Mouse (Mus musculus): Measurements from ENCODE around the gene Gm4763. TPM values are rescaled to one million over a fixed set of nuclear protein-coding genes. Genes with fewer than 3 reads are reported as not detected.
"Not testable (repeated sequence)": the region's sequence is repeated elsewhere in the genome, so short reads cannot be mapped to it uniquely, and the experiment has no call there.

Gene Gm4763
- total RNA-seq (2021): not detected

- DNase-seq; intact Hi-C loops (cut with DNase I): not testable (repeated sequence)
Observed at GRCm38 (mm10) chr7:24726808-24727207, at the start of gene Gm4763. Gene Gm4763, minus strand, starts transcription at chr7:24726908.

DNA sequence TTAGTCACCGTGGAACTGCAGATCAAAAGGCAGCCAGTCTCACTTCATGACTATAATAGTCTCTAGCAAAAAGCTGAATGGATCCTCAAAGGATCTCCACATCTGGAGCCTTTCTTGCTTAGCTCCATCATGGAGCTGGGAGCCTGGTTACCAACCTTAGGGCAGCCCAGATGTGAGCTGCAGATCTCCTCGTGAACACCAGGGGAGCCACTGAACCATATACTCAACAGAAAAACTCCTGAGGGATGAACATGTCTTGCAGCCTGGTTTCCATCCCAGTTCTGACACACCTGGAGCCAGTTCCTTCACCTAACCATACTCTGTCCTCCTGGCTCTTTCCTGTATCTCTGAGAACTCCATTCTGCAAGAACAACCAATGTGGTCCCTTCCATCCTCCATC is 49.4 kb upstream of the Gm4763 start:
- no peak for DNase-seq
- intact Hi-C loops (cut with DNase I): no loop called here

DNA sequence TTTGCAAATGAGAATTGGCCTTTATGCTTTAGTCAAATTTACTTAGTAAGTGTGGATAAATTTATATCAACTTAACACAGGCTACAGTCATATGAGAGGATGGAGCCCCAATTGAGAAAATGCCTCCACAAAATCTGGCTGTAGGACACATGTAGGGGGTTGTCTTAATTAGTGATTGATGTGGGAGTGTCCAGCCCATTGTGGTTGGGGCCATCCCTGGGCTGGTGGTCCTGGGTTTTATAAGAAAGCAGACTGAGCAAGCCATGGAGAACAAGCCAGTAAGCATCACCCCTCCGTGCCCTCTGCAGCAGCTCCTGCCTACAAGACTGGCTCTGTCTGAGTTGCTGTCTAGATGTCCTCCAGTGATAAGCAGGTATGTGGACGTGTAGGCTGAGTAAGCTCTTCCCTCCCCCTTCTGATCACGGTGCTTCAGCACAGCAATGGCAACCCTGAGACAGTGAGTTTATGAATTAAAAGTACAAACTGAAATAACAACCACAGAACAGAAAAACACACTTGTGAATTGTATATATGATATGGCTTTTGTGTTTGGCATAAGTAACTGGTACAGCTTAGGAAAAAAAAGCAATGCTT is 47.3 kb upstream of the Gm4763 start:
- DNase-seq: no peak
- intact Hi-C loops (cut with DNase I): no loop called here

DNA sequence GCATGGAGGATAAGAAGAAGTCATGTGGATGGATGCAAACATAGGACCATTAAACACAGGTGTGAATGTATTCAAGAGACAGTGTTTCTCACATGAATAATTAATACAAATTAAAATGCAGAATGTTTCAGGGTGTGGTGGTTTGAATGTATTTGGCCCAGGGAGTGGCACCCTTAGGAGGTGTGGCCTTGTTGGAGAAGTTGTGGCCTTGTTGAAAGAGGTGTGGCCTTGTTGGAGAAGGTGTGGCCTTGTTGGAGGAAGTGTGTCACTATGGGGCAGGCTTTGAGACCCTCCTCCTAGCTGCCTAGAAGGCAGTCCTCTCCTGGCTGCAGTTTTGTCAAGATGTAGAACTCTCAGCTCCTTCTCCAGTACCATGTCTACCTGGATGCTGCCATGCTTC is 44.7 kb upstream of the Gm4763 start:
- intact Hi-C loops (cut with DNase I): no loop called here
- no peak for DNase-seq

- no peak for DNase-seq
- intact Hi-C loops (cut with DNase I): no loop called here
Observed at GRCm38 (mm10) chr7:24762574-24762973, 35.9 kb upstream of the Gm4763 start.

DNA sequence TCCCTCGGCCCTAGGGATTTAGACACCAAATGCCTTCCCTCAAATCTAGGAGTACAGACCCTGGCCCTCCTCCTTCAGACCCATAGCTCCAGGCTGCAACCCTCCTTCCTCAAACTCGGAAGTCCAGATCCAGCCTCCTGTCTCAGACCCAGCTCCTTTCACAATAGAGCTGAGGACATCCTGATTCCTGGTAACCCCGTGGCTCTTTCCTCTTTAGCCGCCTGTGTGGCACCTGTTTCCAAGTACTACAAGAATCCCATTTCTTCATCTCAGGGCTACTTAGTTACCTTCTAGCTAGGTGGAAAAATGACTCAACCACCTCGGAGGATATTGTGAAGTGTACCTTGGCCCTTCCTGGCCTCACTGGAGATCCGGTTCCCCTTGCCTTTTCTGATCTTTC is 34.5 kb upstream of the Gm4763 start:
- no peak for DNase-seq
- intact Hi-C loops (cut with DNase I): no loop called here

- no peak for DNase-seq
- intact Hi-C loops (cut with DNase I): no loop called here
Observed at GRCm38 (mm10) chr7:24760211-24760610, 33.5 kb upstream of the Gm4763 start, which contains the start of gene Cd177. Gene Cd177, minus strand, starts transcription at chr7:24760311.

DNA sequence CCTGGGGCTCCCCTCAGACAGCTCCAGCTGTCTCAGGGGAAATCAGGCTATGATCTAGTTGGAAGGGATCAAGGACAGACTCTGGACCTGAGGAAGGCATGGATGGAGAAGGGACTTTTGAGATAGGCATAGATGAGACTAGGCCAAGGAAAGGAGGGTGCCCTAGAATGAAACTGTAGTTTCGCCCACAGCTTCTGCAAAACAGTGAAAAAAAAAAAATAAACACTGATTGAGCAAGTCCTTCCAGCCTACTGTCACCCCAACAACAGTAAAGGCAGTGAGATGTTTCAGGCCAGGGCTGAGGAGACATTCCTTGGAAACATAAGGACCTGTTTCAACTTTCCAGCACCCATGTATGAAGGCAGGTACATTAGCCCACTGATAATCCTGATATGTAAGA is 31.8 kb upstream of the Gm4763 start:
- intact Hi-C loops (cut with DNase I): no loop called here
- DNase-seq: no peak

GRCm38 (mm10) chr7:24753476-24753875 is 26.8 kb upstream of the Gm4763 start:
- intact Hi-C loops (cut with DNase I): no loop called here
- DNase-seq: no peak

DNA sequence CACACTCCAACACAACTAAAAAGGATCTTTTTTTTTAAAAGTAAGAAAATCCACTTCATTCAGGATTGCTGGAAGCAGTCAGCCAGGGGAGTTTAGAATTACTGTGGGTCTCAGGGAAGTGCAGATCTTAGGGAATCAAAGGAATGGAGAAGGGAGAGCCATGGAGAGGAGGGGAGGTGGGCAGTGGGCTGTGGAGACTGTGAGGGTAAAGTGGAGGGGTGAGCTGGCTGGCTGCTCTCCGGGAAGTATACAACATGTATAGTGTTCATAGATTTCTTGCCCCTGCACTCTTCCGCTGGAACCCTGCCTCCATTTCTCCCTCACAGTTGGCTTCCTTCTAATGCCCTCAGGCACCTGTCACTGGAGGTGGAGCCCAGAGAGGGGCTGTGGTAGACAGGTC is 24.9 kb upstream of the Gm4763 start:
- DNase-seq: no peak
- intact Hi-C loops (cut with DNase I): no loop called here

DNA sequence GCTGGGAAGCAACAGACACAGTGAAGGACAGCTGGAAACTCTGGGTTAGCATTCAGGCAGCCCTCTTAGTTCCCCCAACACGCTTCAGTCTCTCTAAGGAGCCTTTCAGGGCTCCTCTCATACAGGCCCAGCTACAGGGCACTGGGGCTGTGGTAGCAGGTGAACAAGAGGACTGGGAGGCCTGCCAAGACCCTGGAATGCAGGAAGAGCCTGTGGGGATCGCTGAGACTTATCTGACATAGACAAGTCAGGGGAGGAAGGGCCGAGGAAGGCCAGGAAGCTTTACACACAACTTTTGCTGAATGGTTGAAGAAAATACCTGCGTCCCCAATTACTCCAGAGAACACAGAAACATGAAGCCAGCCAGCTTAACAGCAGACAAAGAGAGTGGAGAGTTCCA is 24.0 kb upstream of the Gm4763 start:
- no peak for DNase-seq
- intact Hi-C loops (cut with DNase I): no loop called here

DNA sequence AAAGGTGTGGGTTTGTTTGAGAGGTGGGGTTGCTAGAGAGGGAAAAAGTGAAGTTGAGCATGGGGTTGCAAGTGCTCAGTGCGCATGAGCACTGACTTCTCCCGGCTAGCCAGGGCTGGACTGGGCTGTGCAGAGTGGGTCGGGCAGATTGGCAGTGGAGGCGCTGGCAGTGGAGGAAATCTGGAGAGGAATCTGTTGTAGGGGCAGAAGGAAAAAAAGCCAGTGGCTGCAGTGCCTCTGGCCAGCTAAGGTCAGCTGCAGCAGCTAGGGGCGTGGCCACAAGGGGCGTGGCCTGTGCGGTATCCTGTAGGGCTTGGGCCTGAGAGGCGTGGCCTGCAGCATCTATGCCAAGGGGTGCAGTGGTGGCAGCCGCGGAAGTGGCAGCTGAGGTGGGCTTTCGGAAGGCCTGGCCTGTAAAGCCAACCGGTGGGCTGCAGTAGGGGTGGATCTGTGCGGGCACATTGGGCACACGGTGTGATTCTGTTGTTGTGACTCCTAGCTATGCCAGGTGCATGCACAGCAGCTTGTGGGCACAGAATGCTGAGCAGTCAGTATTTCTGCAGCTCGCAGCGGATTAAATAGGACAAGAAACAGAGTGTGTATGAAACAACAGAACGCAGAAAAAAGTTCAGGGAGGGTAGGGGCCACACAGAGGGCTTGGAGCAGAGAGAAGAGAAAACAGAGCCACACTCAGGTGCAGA is 9.4 kb upstream of the Gm4763 start:
- intact Hi-C loops (cut with DNase I): no loop called here
- DNase-seq: peak; percentile 47

DNA sequence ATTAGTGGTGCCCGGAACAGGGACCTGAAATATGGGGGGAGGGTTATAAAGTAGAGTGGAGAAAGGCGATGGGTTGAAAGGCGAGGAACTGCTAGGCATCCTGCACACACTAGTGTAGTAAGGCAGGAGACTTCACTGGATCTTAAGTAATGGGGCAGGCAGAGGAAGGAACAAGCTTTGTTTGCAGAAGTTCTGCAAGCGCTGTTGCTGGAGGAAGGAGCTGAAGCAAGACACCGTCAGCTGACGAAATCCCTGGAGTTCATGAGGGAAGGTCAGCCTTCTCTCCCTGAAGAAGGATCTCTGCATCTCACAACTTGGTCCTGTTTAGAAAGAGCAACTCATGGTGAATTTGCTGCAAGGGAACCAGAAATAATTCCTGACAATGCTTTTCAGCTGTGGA is 11.7 kb downstream of the Gm4763 start:
- intact Hi-C loops (cut with DNase I): no loop called here
- no peak for DNase-seq

GRCm38 (mm10) chr7:24708832-24709292 is 17.8 kb downstream of the Gm4763 start, which contains the start of gene BC049730:
Gene BC049730, plus strand, starts transcription at chr7:24709242.
- DNase-seq: no peak
- intact Hi-C loops (cut with DNase I): no loop called here

- intact Hi-C loops (cut with DNase I): not testable (repeated sequence)
Observed at GRCm38 (mm10) chr7:24702841-24703240, 23.9 kb downstream of the Gm4763 start.

DNA sequence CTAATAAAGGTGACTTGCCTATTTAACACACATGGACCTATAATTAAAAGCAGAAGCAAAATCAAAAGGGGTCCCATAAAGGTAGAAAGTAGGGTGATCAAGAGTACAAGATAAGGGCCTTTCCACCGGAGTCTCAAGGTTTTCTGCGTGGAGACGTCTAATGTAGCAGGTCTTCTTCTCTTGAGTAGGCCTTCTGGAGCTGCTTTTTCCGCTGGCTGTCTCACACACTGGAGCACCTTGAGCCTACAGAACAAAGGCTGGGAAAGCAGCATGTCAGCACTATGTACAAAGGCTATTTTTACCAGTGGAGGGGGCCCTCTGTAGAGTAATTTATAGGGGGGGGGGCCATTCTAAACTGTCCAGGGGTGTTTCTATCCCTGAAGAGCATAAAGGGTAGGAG is 28.8 kb downstream of the Gm4763 start:
- intact Hi-C loops (cut with DNase I); DNase-seq: not testable (repeated sequence)

More at GRCm38 (mm10) chr7:24702841-24703240, 23.9 kb downstream of the Gm4763 start:
- not testable (repeated sequence) for DNase-seq

GRCm38 (mm10) chr7:24692693-24693092 is 34.0 kb downstream of the Gm4763 start:
- intact Hi-C loops (cut with DNase I): not testable (repeated sequence)

GRCm38 (mm10) chr7:24687519-24687918 is 39.2 kb downstream of the Gm4763 start:
- intact Hi-C loops (cut with DNase I); DNase-seq: not testable (repeated sequence)

More at GRCm38 (mm10) chr7:24692693-24693092, 34.0 kb downstream of the Gm4763 start:
- not testable (repeated sequence) for DNase-seq

GRCm38 (mm10) chr7:24684121-24684520 is 42.6 kb downstream of the Gm4763 start:
- intact Hi-C loops (cut with DNase I); DNase-seq: not testable (repeated sequence)

DNA sequence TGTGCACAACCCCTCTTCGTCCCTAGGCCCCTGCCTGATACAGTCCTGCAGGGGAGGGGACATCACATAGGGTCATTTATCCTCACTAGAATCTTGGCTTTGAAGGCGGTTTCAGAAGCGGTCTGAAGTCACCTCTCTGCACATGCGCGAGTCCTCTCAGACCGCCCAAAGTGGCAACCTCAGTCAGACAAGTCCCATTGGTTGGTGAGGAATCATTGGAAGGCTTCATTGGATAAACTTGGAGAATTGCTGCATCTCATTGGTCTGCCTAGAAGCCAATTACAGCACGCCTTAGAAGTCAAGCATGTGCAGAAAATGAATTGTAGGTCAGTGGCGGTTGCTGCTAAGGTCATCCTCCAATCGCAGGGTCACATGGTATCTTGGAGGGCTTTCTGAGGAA is 50.1 kb downstream of the Gm4763 start, which contains the start of gene Tex101:
Gene Tex101, minus strand, starts transcription at position 101 of the 400 bp plus-strand sequence.
- intact Hi-C loops (cut with DNase I): no loop called here

DNA sequence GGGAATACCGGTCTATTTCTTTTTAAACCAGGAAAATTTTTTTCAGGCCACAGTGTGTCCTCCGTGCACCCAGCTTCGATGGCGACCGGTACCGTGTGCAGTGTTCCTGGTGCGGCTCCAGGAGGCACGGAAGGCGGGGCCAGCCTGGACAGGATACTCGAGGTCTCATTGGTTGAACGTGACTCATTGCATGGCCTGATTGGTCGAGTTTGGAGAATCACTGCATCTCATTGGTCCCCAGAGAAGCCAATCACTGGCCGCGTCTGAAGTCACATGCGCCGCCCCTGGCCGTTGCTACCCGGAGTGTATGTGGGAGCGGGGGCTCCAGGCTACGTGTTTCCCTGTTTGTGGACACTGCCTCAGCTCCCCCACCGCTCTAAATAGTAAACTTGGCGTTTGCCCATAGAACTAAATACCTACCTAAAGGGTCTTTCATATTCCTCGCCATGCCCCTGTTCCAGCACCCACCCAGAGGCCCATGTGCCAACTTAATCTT is 54.7 kb downstream of the Gm4763 start:
- DNase-seq: no peak
- intact Hi-C loops (cut with DNase I): no loop called here

More for the DNA sequence above, 50.1 kb downstream of the Gm4763 start, which contains the start of gene Tex101:
- no peak for DNase-seq

Data from left cerebral cortex, postnatal 4 days (tissue).